Mouse (Mus musculus): ENCODE data around the gene Clec11a. TPM values are rescaled to one million over a fixed set of nuclear protein-coding genes. Genes with fewer than 3 reads are reported as not detected.

Gene Clec11a
- polyA plus RNA-seq, 1 experiment from 2014 or later = 3.6 TPM

DNA sequence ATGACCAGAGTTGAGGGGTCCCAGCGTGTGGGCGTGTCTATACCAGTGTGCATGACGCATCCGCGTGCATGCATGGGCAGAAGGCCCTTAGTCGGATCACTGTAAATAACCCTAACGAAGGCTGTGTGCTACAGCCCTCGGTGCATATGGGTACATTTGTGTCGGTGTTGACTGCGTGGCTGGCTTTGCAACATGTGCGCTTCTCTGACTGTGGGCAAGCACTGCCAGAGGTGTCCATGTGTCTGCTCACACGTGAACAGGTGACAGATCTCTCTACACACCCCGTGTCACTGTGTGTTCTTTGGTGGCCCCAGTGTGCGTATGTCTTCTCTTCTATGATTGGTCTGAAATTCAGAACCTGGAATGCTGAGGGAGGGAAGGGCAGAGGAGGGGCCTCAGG lies 27.4 kb upstream of the Clec11a start:
- no peak overlapping the region for H3K4me2 ChIP-seq (ENCODE audit: low read length)
- H3K4me1 ChIP-seq (ENCODE audit: control insufficient read depth, insufficient read depth, low read depth, low read length) = peaks cover 19% of the 10 kb centered on the region
- H3K27ac ChIP-seq (ENCODE audit: low read depth, low read length) = no peak overlapping the region
- H3K9me3 ChIP-seq (ENCODE audit: control insufficient read depth, low read length) = no peaks in the 10 kb centered on the region
- H3K9ac ChIP-seq (ENCODE audit: low read depth, low read length) = no peak overlapping the region
- peaks cover 9% of the 10 kb centered on the region; the same call in 1 of the 2 replicates for H3K36me3 ChIP-seq (ENCODE audit: control insufficient read depth, insufficient read depth, low read length)
- H3K4me3 ChIP-seq (ENCODE audit: low read length) = no peak overlapping the region
- H3K27me3 ChIP-seq (replicated peaks; ENCODE audit: control insufficient read depth, insufficient read depth, low read length) = no peaks in the 10 kb centered on the region; the same call in 1 of the 2 replicates
- WGBS = 79% methylated on average over 14 of the region's 14 CpGs
- ATAC-seq = no peak

DNA sequence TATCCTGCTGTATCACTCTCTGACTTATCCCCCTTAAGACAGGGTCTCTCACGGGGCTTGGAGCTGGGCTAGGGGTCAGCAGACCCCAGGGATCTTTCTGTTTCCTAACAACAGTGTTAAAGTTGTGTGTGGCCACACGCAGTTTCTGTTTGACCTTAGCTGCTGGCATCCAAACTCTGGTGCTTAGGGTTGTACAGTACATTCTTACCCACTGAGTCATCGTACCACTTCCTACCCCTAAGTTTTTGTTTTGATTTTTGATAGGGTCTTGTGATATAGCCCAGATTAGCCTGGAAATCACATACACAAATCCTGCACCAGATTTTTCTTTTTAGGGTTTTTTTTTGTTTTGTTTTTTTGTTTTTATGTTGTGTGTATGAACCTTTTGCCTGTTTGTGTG lies 25.6 kb upstream of the Clec11a start:
- no peak overlapping the region for H3K9ac ChIP-seq (ENCODE audit: low read depth, low read length)
- no peak overlapping the region for H3K27ac ChIP-seq (ENCODE audit: low read depth, low read length)
- no peaks in the 10 kb centered on the region for H3K9me3 ChIP-seq (ENCODE audit: control insufficient read depth, low read length)
- peaks cover 9% of the 10 kb centered on the region; the same call in 1 of the 2 replicates for H3K36me3 ChIP-seq (ENCODE audit: control insufficient read depth, insufficient read depth, low read length)
- ATAC-seq = no peak
- no peaks in the 10 kb centered on the region; the same call in 1 of the 2 replicates for H3K27me3 ChIP-seq (replicated peaks; ENCODE audit: control insufficient read depth, insufficient read depth, low read length)
- WGBS = 72% methylated on average over 3 of the region's 3 CpGs
- H3K4me2 ChIP-seq (ENCODE audit: low read length) = no peak overlapping the region
- no peak overlapping the region for H3K4me3 ChIP-seq (ENCODE audit: low read length)
- H3K4me1 ChIP-seq (ENCODE audit: control insufficient read depth, insufficient read depth, low read depth, low read length) = peaks cover 10% of the 10 kb centered on the region

DNA sequence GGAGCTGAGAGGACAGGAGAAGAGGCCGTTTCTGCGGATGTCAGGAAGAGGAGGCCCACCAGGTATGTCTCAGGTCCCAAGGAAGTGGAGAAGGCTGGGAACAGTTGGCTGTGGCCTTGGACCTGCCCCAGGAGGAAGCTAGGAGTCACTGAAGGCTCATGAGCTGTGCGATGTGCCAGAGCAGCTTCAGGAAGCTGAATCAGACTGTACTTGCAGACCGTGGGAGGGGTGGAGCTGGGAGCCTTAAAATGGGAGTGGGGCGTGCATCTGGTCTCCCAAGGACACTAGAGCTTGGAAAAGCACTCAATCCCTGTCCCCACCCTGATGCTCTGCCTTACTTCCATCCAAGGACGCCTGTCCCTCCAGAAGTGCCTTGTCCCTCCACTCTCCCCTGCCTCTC lies 19.9 kb upstream of the Clec11a start:
- H3K27me3 ChIP-seq (replicated peaks; ENCODE audit: control insufficient read depth, insufficient read depth, low read length) = no peaks in the 10 kb centered on the region
- peaks cover 10% of the 10 kb centered on the region for H3K36me3 ChIP-seq (ENCODE audit: control insufficient read depth, insufficient read depth, low read length)
- ATAC-seq = no peak
- H3K4me3 ChIP-seq (ENCODE audit: low read length) = no peak overlapping the region
- WGBS = 64% methylated on average over 6 of the region's 6 CpGs
- no peak overlapping the region for H3K27ac ChIP-seq (ENCODE audit: low read depth, low read length)
- H3K9ac ChIP-seq (ENCODE audit: low read depth, low read length) = no peak overlapping the region
- no peak overlapping the region for H3K4me2 ChIP-seq (ENCODE audit: low read length)
- H3K9me3 ChIP-seq (ENCODE audit: control insufficient read depth, low read length) = no peaks in the 10 kb centered on the region
- no peaks in the 10 kb centered on the region for H3K4me1 ChIP-seq (ENCODE audit: control insufficient read depth, insufficient read depth, low read depth, low read length)

DNA sequence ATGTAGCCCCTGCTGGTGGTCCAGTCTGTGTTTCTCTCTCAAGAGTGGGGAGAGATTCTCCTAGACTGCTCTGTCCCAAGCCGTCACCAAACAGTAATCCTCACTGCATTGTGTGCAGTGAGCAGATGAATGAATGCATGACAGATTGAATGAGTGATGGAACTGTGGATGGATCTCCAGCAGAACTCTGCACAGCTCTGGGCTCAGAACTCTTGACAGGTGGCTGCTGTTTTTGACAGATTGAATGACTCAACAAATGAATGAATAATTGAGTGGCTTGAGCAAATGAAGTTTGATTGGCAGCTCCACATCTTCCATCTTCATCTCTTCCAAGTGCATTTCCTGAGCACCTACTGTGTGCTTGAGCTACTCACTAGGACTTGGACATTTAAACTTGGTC lies 15.6 kb upstream of the Clec11a start:
- WGBS = 91% methylated on average over 1 of the region's 1 CpGs
- ATAC-seq = no peak
- peaks cover 30% of the 10 kb centered on the region for H3K36me3 ChIP-seq (ENCODE audit: control insufficient read depth, insufficient read depth, low read length)
- no peak overlapping the region for H3K4me2 ChIP-seq (ENCODE audit: low read length)
- no peak overlapping the region for H3K9ac ChIP-seq (ENCODE audit: low read depth, low read length)
- H3K9me3 ChIP-seq (ENCODE audit: control insufficient read depth, low read length) = no peaks in the 10 kb centered on the region
- no peak overlapping the region for H3K27ac ChIP-seq (ENCODE audit: low read depth, low read length)
- H3K27me3 ChIP-seq (replicated peaks; ENCODE audit: control insufficient read depth, insufficient read depth, low read length) = no peaks in the 10 kb centered on the region
- no peak overlapping the region for H3K4me3 ChIP-seq (ENCODE audit: low read length)
- no peaks in the 10 kb centered on the region for H3K4me1 ChIP-seq (ENCODE audit: control insufficient read depth, insufficient read depth, low read depth, low read length)

DNA sequence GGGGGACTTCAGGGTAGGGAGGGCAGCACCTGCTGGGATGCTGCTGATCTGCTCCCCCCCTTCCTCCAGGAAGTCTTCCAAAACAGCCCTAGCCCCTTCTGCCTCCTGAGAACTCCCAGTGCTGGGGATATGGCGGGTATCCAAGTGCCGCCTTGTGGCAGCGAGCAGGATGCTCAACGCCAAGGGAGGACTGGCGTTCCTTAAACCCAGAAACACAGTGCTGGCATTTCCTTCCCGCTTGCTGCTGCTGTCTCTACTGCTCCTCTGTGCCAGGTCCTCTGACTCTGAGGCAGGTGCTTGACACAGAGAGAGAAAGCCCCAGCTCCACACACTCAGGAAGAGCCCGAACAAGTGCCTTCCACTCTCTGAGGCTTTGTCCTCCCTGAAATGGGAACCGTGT lies 14.2 kb upstream of the Clec11a start:
- no peak overlapping the region for H3K27ac ChIP-seq (ENCODE audit: low read depth, low read length)
- no peaks in the 10 kb centered on the region for H3K9me3 ChIP-seq (ENCODE audit: control insufficient read depth, low read length)
- no peaks in the 10 kb centered on the region for H3K4me1 ChIP-seq (ENCODE audit: control insufficient read depth, insufficient read depth, low read depth, low read length)
- ATAC-seq = 0 out of 2 replicates have a peak, but pooled peaks have one; percentile 8
- H3K27me3 ChIP-seq (replicated peaks; ENCODE audit: control insufficient read depth, insufficient read depth, low read length) = no peaks in the 10 kb centered on the region
- 49% methylated on average over 8 of the region's 8 CpGs for whole genome bisulfite sequencing
- no peak overlapping the region for H3K4me3 ChIP-seq (ENCODE audit: low read length)
- H3K36me3 ChIP-seq (ENCODE audit: control insufficient read depth, insufficient read depth, low read length) = peaks cover 42% of the 10 kb centered on the region
- no peak overlapping the region for H3K4me2 ChIP-seq (ENCODE audit: low read length)
- no peak overlapping the region for H3K9ac ChIP-seq (ENCODE audit: low read depth, low read length)

DNA sequence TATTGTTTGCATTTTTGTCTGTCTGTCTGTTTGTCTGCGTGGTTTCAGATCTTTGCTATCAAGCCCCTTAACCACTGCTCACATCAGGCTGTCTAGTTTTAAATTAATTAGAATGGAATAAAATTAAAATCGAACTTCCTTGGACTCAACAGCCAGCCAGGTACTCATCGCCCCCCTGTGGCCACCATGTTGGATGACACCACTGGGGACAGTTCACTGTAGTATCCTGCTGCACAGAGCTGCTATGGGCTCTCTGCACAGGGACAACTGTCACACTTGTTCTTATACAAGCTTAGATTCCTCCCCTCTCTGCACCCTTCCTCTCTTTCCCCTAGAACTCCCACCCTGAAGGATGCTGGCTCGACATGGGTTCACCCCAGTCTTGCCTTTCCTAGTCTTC lies 11.2 kb upstream of the Clec11a start:
- no peak overlapping the region for H3K9ac ChIP-seq (ENCODE audit: low read depth, low read length)
- no peaks in the 10 kb centered on the region for H3K27me3 ChIP-seq (replicated peaks; ENCODE audit: control insufficient read depth, insufficient read depth, low read length)
- H3K4me3 ChIP-seq (ENCODE audit: low read length) = no peak overlapping the region
- no peaks in the 10 kb centered on the region for H3K9me3 ChIP-seq (ENCODE audit: control insufficient read depth, low read length)
- no peaks in the 10 kb centered on the region for H3K4me1 ChIP-seq (ENCODE audit: control insufficient read depth, insufficient read depth, low read depth, low read length)
- H3K27ac ChIP-seq (ENCODE audit: low read depth, low read length) = no peak overlapping the region
- H3K4me2 ChIP-seq (ENCODE audit: low read length) = no peak overlapping the region
- ATAC-seq = peak; percentile 48; the same call in 1 of the 2 replicates
- H3K36me3 ChIP-seq (ENCODE audit: control insufficient read depth, insufficient read depth, low read length) = peaks cover 47% of the 10 kb centered on the region
- 36% methylated on average over 4 of the region's 4 CpGs for WGBS

DNA sequence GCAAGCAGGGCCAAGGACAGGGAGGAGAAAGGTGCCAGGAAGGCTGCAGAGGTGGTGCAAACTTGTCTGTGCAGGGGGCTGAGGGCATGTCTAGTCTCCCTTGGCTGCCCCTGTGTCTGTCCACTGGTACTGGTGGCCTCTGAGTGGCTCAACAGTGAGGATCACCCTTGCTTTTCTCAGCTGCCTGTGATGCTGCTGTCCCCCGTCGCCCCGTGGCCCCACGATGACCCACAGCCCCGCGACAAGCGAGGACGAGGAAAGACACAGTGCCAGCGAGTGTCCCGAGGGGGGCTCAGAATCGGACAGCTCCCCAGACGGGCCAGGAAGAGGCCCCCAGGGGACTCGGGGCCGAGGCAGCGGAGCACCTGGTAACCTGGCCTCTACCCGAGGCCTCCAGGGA lies 5.8 kb upstream of the Clec11a start:
- Histone ChIP-seq H3K27me3 (replicated peaks; ENCODE audit: control insufficient read depth, insufficient read depth, low read length) (no peaks in the 10 kb centered on the region), H3K9ac (ENCODE audit: low read depth, low read length) (no peak overlapping the region; the same call in 1 of the 2 replicates), H3K9me3 (ENCODE audit: control insufficient read depth, low read length) (no peaks in the 10 kb centered on the region), H3K4me3 (ENCODE audit: low read length) (no peak overlapping the region), H3K4me2 (ENCODE audit: low read length) (no peak overlapping the region), H3K36me3 (ENCODE audit: control insufficient read depth, insufficient read depth, low read length) (peaks cover 22% of the 10 kb centered on the region), H3K4me1 (ENCODE audit: control insufficient read depth, insufficient read depth, low read depth, low read length) (peaks cover 18% of the 10 kb centered on the region), H3K27ac (ENCODE audit: low read depth, low read length) (no peak overlapping the region)
- 64% methylated on average over 16 of the region's 16 CpGs for WGBS
- no peak for ATAC-seq

DNA sequence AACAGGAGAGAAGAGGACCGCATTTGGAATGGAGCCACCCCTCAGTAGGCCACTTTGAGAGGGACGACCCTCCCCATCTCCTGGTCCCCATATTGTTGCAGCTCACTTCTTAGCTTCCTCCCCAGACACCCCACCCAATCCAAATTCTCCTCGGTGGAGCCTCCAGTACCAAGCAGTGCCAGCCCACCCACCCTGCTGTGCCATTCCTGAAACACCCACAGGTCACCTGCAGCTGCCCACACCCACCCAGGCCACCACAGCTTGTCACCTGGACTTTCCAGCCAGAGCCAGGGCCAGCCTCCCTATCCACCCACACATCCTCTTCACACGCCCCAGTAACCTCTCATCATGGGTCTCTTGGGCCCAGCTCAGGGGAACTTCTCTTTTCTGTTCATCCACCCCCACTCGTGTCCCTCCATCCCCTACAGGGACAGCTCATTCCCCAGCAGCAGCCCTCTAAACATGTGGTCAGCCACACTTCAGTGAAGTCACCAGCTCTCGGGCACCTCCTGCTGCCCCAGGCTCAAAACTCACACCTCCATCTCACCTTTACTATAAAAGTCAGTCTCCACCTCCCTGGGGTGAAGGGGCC lies 5.1 kb upstream of the Clec11a start:
- Histone ChIP-seq H3K4me1 (ENCODE audit: control insufficient read depth, insufficient read depth, low read depth, low read length) (peaks cover 18% of the 10 kb centered on the region), H3K9ac (ENCODE audit: low read depth, low read length) (no peak overlapping the region; the same call in 1 of the 2 replicates), H3K36me3 (ENCODE audit: control insufficient read depth, insufficient read depth, low read length) (peaks cover 19% of the 10 kb centered on the region), H3K4me2 (ENCODE audit: low read length) (peak overlapping the region; percentile 73), H3K27me3 (replicated peaks; ENCODE audit: control insufficient read depth, insufficient read depth, low read length) (no peaks in the 10 kb centered on the region), H3K4me3 (ENCODE audit: low read length) (peak overlapping the region; percentile 73), H3K27ac (ENCODE audit: low read depth, low read length) (no peak overlapping the region), H3K9me3 (ENCODE audit: control insufficient read depth, low read length) (no peaks in the 10 kb centered on the region)
- WGBS = 8% methylated on average over 6 of the region's 6 CpGs
- no peak for ATAC-seq

DNA sequence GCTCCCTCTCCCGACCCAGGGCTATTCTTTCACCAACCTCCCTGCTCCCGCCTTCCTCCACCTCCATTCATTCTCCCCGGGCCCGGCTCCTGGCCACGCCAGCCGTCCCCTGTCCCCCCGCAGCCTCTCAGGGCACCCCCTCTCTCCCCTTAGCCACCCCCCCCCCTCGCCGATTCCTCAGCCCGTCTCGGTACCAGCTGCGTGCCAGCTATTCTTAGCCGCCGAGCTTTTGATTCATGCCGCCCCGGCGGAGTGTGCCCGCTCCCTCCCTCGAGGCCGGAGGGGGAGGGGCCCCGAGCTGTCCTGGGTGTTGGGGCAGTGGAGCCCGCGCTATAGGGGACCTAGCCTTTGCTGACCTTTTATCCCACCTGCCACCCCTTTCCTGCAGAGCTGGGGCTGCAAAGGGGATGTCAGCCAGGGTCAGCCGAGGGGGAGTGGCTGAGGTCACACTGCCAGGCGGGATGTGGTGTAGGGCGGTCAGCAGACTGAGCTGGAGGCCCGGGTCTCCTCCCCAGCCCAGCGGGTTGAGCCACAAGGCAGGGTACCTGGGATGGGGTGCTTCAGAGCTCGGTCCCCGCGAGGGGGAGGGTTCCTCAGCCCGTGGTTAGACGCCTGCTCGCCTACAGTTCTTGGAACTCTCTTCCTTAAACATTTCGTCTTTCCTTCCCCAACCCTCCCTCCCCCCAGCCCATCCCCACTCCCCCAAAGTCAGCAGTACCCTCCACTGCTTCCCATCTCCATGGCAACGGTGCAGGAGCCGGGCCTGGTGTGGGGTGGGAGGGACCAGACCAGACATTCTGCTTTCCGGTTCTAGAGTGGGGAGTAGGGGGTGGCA lies 4.4 kb upstream of the Clec11a start:
- ATAC-seq = peak; percentile 25
- no peaks in the 10 kb centered on the region for H3K27me3 ChIP-seq (replicated peaks; ENCODE audit: control insufficient read depth, insufficient read depth, low read length)
- WGBS = under 1% methylated on average over 38 of the region's 38 CpGs

More for the DNA sequence above, 4.4 kb upstream of the Clec11a start:
- peak overlapping the region; percentile 86 for H3K9ac ChIP-seq (ENCODE audit: low read depth, low read length)
- H3K27ac ChIP-seq (ENCODE audit: low read depth, low read length) = peak overlapping the region; percentile 81
- peak overlapping the region; percentile 73 for H3K4me2 ChIP-seq (ENCODE audit: low read length)
- H3K9me3 ChIP-seq (ENCODE audit: control insufficient read depth, low read length) = no peaks in the 10 kb centered on the region
- peaks cover 12% of the 10 kb centered on the region for H3K36me3 ChIP-seq (ENCODE audit: control insufficient read depth, insufficient read depth, low read length)
- peaks cover 18% of the 10 kb centered on the region for H3K4me1 ChIP-seq (ENCODE audit: control insufficient read depth, insufficient read depth, low read depth, low read length)
- H3K4me3 ChIP-seq (ENCODE audit: low read length) = peak overlapping the region; percentile 73

All from hindbrain, embryonic 16.5 days (tissue).